Mouse (Mus musculus) gastrocnemius, postnatal 36 days (tissue): ENCODE measurements around the gene Wnt5a. TPM values are rescaled to one million over a fixed set of nuclear protein-coding genes. Genes with fewer than 3 reads are reported as not detected.

Experiments used
- DNase-seq, 2 experiments: peaks; one replicate each; pipeline ENCODE4 v3.0.0; 2022
- intact Hi-C: fragments of 180-260 bp; cut with DNase I; formaldehyde crosslinking; loops from one replicate; pipeline ENCODE4 v1.15.1; 2025
- total RNA-seq, 2 experiments: library from RNA; stranded (reverse); gene quantifications; 2 replicates each; pipeline ENCODE4 v1.2.3; 2021

Wnt5a gene
- total RNA-seq, 2 experiments from 2014 or later, result 4.9 to 5.1 TPM

DNA sequence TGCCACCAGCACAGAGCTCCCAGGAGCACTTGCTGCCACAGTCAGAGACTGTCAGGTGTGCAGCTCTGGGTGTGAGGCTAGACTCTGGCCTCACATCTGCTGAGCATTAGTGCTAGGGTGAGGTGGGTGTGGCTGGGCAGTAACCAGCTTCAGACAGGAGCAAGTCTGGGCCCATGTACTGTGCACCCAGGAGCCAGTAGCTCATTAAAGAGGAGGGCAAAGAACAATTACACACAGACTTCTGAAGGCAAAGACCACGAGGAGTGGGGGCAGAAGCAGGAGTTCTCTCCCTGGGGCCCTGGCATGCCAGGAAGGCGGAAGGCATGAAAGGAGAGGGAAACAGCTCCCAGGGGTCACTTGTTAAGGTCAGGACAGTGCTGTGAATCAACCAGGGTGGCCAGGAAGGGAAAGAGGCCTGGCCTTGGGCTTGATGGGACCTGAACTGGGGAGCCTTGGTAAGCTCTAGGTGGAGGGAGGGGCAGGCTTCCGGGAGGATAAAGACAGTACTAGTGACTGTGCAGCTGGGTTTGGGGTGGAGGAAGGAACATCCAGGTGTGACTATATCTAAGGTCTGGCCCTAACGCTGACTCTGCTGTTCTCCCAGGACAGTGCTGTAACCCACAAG lies 37.7 kb downstream of the Wnt5a start:
- intact Hi-C loops, result no loop called here
- no peak for DNase-seq

DNA sequence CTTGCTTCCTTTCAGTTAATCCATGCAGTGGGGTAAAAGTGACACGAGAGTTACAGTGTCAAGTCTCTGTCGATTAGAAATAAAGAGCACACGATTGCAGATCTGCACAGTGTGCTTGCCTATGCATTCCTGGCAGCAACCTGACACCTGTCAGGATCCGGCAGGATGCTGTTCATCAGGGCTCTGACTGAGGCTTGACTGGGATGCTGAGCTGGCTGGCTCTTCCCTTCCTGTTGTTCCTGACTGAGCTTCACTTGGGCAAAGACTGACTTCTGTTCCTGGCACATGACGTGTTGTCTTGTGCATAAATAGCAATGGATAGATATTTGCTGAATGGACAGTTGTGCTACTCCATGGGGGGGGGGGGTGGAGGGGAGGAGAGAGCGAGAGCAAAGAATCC lies 57.3 kb downstream of the Wnt5a start:
- intact Hi-C loops, result no loop called here
- DNase-seq, result no peak
